Mouse (Mus musculus) CD4-positive, CD25-positive, alpha-beta regulatory T cell (primary cell): ENCODE data around the gene Tfcp2. TPM values are rescaled to one million over a fixed set of nuclear protein-coding genes. Genes with fewer than 3 reads are reported as not detected.

Source experiments
- polyA plus RNA-seq: library from polyadenylated mRNA; unstranded; fragments of 100-300 nt; shearing (Covaris generic); gene quantifications from one replicate; pipeline ENCODE4 v1.2.1, GENCODE M21; 2017

The Tfcp2 gene
- polyA plus RNA-seq = 9.6 TPM

GRCm38 (mm10) chr15:100551326-100552307 lies at the start of gene Tfcp2:
TSS of gene Tfcp2 (minus strand) at chr15:100552008.

GRCm38 (mm10) chr15:100599276-100600046 lies 47.7 kb upstream of the Tfcp2 start, which contains the start of gene Pou6f1:
TSS of gene Pou6f1 (minus strand) at chr15:100599984.

GRCm38 (mm10) chr15:100495102-100495501 lies 56.7 kb downstream of the Tfcp2 start, which contains the start of gene Csrnp2:
TSS of gene Csrnp2 (minus strand) at chr15:100495488.

GRCm38 (mm10) chr15:100468295-100469188 lies 83.3 kb downstream of the Tfcp2 start, which contains the start of gene Letmd1:
TSS of gene Letmd1 (plus strand) at chr15:100469023.

Other genes starting within 250 kb of the Tfcp2 start
- gene Mettl7a1, start 247.9 kb downstream of the Tfcp2 start, polyA plus RNA-seq = 5.6 TPM
- not detected for gene Mettl7a3, start 217.1 kb downstream of the Tfcp2 start, polyA plus RNA-seq
- gene Methig1, start 198.9 kb downstream of the Tfcp2 start, polyA plus RNA-seq = 0.13 TPM
- not detected for gene Mettl7a2, start 198.8 kb downstream of the Tfcp2 start, polyA plus RNA-seq
- gene Higd1c, start 187.5 kb downstream of the Tfcp2 start, polyA plus RNA-seq = not detected
- gene Gm5475, start 129.9 kb downstream of the Tfcp2 start, polyA plus RNA-seq = 0.22 TPM
- 31.7 TPM for gene Slc11a2, start 126.9 kb downstream of the Tfcp2 start, polyA plus RNA-seq
- gene Letmd1, start 83.0 kb downstream of the Tfcp2 start, polyA plus RNA-seq = 49.7 TPM
- 5.9 TPM for gene Csrnp2, start 56.5 kb downstream of the Tfcp2 start, polyA plus RNA-seq
- gene Pou6f1, start 48.0 kb upstream of the Tfcp2 start, polyA plus RNA-seq = 17.6 TPM
- gene Dazap2, start 63.3 kb upstream of the Tfcp2 start, polyA plus RNA-seq = 576 TPM
- not detected for gene Smagp, start 84.9 kb upstream of the Tfcp2 start, polyA plus RNA-seq
- gene Bin2, start 117.5 kb upstream of the Tfcp2 start, polyA plus RNA-seq = 733 TPM
- 4.6 TPM for gene Cela1, start 135.9 kb upstream of the Tfcp2 start, polyA plus RNA-seq
- gene Galnt6, start 177.4 kb upstream of the Tfcp2 start, polyA plus RNA-seq = 186 TPM
- 14.6 TPM for gene Slc4a8, start 209.7 kb upstream of the Tfcp2 start, polyA plus RNA-seq